Mouse (Mus musculus): ENCODE results near the gene Vmn2r28. TPM values are rescaled to one million over a fixed set of nuclear protein-coding genes. Genes with fewer than 3 reads are reported as not detected.
"Not testable (repeated sequence)": the region's sequence is repeated elsewhere in the genome, so short reads cannot be mapped to it uniquely, and the experiment has no call there.

Gene Vmn2r28
- polyA plus RNA-seq (2015; fragmentation: Nextera tagmentation; extraction: Ambion mirVana): not detected in 2 replicates

- H3K4me3 ChIP-seq; H3K9me3 ChIP-seq; H3K27me3 ChIP-seq; H3K36me3 ChIP-seq; H3K4me2 ChIP-seq; H3K9ac ChIP-seq; ATAC-seq (ENCODE audit: low FRiP score); H3K27ac ChIP-seq; H3K4me1 ChIP-seq (replicated peaks): not testable (repeated sequence)
Observed at GRCm38 (mm10) chr7:5493856-5494255, at the start of gene Vmn2r28. Vmn2r28 (minus strand) TSS chr7:5493956.

GRCm38 (mm10) chr7:5540770-5541436 is 47.1 kb upstream of the Vmn2r28 start:
- not testable (repeated sequence) for ATAC-seq (ENCODE audit: low FRiP score)
- WGBS: 53% methylated on average over 3 of the region's 3 CpGs

GRCm38 (mm10) chr7:5456674-5457073 is 37.1 kb downstream of the Vmn2r28 start, which contains the start of gene Vmn1r59:
Vmn1r59 (minus strand) TSS chr7:5456774.
- no peak within 1 kb of the TSS for H3K4me2 ChIP-seq
- H3K4me3 ChIP-seq: no peak within 1 kb of the TSS
- H3K4me1 ChIP-seq (replicated peaks): no peaks in the 10 kb centered on the region
- H3K9me3 ChIP-seq: peaks cover 31% of the 10 kb centered on the region
- no peak within 1 kb of the TSS for H3K27ac ChIP-seq
- H3K36me3 ChIP-seq: no peaks in the 10 kb centered on the region
- H3K9ac ChIP-seq: no peak within 1 kb of the TSS
- no peaks in the 10 kb centered on the region for H3K27me3 ChIP-seq
- no peak for ATAC-seq (ENCODE audit: low FRiP score)

More at GRCm38 (mm10) chr7:5540770-5541436, 47.1 kb upstream of the Vmn2r28 start:
- H3K4me2 ChIP-seq; H3K27me3 ChIP-seq; H3K27ac ChIP-seq; H3K9ac ChIP-seq; H3K4me1 ChIP-seq (replicated peaks); H3K36me3 ChIP-seq; H3K4me3 ChIP-seq: not testable (repeated sequence)
- peaks cover 18% of the 10 kb centered on the region for H3K9me3 ChIP-seq

GRCm38 (mm10) chr7:5454011-5454410 is 39.7 kb downstream of the Vmn2r28 start:
- H3K27me3 ChIP-seq; H3K27ac ChIP-seq; H3K4me1 ChIP-seq (replicated peaks); ATAC-seq (ENCODE audit: low FRiP score); H3K9ac ChIP-seq; H3K4me3 ChIP-seq; H3K4me2 ChIP-seq; H3K36me3 ChIP-seq: not testable (repeated sequence)
- H3K9me3 ChIP-seq: peaks cover 27% of the 10 kb centered on the region
- WGBS: 83% methylated on average over 3 of the region's 3 CpGs

- no peak overlapping the region for H3K9ac ChIP-seq
- no peak overlapping the region for H3K4me3 ChIP-seq
- no peak overlapping the region for H3K27ac ChIP-seq
- H3K4me1 ChIP-seq (replicated peaks): no peaks in the 10 kb centered on the region
- H3K4me2 ChIP-seq: no peak overlapping the region
- no peak for ATAC-seq (ENCODE audit: low FRiP score)
- H3K27me3 ChIP-seq: no peaks in the 10 kb centered on the region
- H3K36me3 ChIP-seq: no peaks in the 10 kb centered on the region
- H3K9me3 ChIP-seq: peaks cover 20% of the 10 kb centered on the region
Observed at GRCm38 (mm10) chr7:5448627-5449026, 45.1 kb downstream of the Vmn2r28 start.

Other genes starting within 250 kb of the Vmn2r28 start
- not detected in 2 replicates for gene Gm5065, start 143.4 kb downstream of the Vmn2r28 start, polyA plus RNA-seq (2015; fragmentation: Nextera tagmentation; extraction: Ambion mirVana)
- gene Nlrp2, start 142.9 kb downstream of the Vmn2r28 start, polyA plus RNA-seq (2015; fragmentation: Nextera tagmentation; extraction: Ambion mirVana): not detected in 2 replicates
- not detected in 2 replicates for gene Vmn1r58, start 80.6 kb downstream of the Vmn2r28 start, polyA plus RNA-seq (2015; fragmentation: Nextera tagmentation; extraction: Ambion mirVana)
- not detected in 2 replicates for gene Vmn1r59, start 37.2 kb downstream of the Vmn2r28 start, polyA plus RNA-seq (2015; fragmentation: Nextera tagmentation; extraction: Ambion mirVana)
- not detected in 2 replicates for gene Vmn1r60, start 53.4 kb upstream of the Vmn2r28 start, polyA plus RNA-seq (2015; fragmentation: Nextera tagmentation; extraction: Ambion mirVana)
- not detected in 2 replicates for gene Vmn1r61, start 119.3 kb upstream of the Vmn2r28 start, polyA plus RNA-seq (2015; fragmentation: Nextera tagmentation; extraction: Ambion mirVana)
- gene Vmn1r62, start 179.7 kb upstream of the Vmn2r28 start, polyA plus RNA-seq (2015; fragmentation: Nextera tagmentation; extraction: Ambion mirVana): not detected in 2 replicates